Mouse (Mus musculus) layer of hippocampus, adult 9-10 months (tissue): ENCODE results near the gene Rps21.

Source experiments
- DNase-seq: peaks from one replicate; pipeline ENCODE4 v3.0.0; 2022; ENCODE audit warnings: low spot score

The Rps21 gene

DNA sequence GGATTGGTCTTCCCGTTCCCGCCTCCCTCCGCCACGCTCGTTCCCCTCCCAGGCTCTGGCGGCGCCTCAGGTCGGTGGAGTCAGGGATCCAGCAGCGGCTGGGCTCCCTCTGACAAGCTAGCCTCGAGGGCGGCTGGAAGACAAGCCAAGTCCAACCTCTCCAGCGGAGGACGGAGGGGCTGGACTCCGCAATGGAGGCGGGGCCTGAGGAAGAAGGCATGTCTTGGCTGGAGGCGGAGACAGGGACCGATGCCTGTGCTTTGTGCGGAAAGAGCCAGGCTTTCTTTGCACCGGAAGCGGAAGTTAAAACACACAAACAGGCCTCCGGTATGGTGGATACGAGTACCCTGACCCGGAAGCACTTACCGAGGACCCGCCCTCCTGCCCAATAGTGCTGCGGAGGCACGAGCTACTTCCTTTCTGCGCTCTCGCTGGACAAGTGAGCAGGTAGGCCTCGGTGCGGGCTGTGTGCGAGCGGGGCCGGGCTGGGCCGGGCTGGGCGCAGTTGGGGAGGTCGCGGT, at the start of gene Rps21:
TSS of gene Rps21 (plus strand) at position 377 of the 521 bp plus-strand sequence.
- peak; percentile 94 for DNase-seq

DNA sequence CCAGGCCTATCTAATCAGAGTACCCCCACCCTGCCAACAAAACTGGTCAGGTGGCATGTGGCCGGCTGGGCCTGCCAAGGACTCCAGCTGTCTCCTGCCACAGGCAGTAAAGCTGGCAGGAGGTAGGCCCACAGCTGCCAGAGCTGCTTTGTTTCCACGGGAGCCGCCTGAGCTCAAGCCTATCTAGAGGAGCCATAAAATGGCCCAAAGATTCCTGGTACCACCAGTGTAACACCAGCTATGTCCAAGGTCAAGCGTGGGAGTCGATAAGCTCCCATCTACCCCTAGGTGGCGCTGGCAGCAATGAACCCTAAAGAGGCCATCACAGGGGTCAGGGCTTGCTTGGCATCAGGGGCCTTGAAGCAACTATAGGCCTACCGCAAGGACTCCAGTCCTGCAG, 49.3 kb upstream of the Rps21 start:
- DNase-seq: no peak

DNA sequence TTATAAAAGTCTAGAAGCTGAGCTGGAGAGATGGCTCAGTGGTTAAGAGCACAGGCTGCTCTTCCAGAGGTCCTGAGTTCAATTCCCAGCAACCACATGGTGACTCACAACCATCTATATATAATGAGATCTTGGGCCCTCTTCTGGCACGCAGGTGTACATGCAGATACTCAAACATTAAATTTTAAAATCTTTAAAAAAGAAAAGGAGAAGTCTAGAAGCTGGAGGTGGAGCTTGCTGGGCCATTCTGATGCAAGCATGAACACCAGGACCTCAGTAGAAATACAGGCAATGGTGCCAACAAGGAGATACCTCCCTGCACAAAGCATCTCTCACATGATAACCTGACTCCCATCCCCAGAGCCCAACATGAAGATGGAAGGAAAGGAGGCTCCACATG, 48.2 kb upstream of the Rps21 start:
- DNase-seq: no peak

DNA sequence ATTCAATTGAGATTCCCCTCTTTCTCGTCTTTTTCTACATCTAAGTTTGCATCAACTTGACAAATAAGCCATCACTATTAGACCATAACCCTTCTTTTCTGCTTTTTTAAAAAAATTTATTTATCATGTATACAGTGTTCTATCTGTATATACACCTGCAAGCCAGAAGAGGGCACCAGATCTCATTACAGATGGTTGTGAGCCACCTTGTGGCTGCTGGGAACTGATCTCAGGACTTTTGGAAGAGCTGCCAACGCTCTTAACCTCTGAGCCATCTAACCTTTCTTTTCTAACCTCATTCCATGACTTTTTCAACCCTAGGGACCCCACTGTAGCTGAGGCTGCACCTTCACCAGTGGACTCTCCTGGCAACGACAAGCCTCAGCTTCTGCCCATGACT, 44.9 kb upstream of the Rps21 start:
- DNase-seq: no peak

DNA sequence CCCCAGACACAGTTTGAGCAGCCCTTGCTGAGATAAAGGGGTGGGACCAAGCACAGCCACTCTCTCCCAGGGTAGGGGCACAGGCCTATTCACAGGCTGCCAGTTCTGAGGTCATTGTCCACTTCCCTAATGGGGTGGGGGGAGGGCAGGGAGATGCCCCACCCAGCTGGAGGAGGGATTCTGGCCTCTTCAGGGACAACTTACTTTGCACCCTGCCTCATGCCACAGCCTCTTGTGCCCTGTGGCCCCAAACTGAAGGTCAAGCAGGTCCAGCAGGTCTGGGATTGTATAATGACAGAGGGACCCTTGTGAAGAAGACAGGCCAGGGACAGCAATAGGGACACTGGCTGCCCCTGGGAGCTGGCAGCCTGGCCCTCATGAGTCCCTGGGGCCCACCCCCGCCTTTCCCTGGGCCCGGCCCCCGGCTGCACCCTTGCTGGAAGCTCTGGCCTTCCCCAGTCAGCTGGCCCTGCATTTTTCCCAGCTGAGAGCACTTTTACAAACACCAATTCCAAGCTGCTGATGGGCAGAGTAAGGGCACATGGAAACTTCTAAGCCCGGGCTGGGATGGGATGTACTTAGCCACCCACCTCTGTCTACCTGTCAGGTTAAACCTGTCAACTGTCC, 42.7 kb upstream of the Rps21 start:
- no peak for DNase-seq

DNA sequence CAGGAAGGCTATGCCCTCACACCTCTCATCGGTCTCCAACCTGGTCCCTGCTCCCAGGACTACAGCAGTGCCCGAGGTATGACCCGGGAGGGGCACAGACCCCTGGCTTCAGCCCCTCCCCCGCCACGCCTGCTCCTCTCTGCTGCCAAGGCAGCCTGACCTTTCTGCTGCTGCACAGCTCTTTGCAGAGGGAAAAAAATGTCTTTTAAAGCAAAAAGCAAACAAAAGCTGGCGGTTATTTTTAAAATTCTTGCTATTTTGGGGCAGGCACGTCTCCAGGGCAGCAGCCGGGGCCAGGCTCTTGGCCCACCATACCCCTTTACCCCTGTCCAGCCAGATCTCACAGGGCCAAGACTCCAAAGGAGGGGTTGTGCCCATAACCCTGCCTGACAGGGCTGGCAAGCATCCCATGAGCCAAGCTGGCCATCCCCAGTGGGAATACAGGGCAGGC, 42.1 kb upstream of the Rps21 start:
- no peak for DNase-seq

DNA sequence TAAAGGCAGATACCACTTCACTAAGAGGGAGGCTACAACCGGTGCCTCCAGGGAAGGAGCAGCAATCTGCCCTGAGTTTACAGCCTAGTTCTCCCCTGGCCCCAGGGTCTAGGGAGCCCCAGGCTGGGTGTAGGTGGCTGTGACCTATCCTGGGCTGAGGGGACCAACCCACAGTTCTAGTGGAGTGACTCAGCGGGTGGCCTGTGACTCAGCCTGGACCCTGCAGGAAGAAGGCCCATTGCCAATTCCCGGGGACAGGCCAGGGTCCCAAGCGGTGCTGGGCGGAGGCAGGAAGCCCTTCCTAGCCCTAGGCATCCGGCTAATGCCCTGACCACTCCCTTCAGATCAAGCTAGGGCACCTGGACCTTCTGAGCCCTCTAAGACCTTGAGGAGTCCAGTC, 41.2 kb upstream of the Rps21 start:
- DNase-seq: no peak

DNA sequence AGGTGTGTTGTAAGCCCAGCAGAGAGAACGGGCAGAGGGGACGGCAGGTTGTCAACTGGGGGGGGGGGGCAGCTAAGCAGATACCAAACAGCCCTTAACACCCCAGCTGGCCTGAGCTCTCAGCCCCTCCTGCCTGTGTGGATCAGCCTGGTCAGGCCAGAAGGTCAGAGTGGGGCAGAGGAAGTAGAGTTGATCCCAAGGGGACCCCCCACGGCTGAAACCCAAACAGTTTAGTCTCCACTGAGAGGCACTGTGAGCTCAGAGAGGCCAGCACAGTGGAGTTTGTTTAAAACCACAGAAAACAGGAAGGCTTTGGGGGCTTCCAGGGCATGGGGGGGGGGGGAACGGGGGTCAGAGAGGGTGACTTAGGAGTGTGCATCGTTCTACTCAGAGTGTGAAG, 40.3 kb upstream of the Rps21 start:
- DNase-seq: no peak

DNA sequence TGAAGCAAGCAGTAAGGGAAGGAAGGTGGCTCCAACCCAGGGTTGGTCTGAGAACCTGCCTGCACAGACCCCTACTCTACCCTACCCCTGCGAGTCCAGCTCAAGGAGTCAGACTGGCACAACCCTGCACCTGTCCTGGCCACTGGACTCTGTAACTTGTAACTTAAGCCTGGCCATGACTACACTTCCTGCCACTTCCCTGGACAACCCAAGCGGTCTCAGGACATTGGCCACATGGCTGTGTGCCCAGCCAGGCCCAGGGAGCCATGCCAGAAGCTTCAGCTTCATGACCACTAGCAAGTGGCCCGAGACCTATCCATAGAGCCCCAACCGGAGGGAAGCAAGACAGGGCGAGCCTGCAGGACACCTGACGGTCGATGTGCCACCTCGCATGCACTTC, 39.6 kb upstream of the Rps21 start:
- DNase-seq: no peak

DNA sequence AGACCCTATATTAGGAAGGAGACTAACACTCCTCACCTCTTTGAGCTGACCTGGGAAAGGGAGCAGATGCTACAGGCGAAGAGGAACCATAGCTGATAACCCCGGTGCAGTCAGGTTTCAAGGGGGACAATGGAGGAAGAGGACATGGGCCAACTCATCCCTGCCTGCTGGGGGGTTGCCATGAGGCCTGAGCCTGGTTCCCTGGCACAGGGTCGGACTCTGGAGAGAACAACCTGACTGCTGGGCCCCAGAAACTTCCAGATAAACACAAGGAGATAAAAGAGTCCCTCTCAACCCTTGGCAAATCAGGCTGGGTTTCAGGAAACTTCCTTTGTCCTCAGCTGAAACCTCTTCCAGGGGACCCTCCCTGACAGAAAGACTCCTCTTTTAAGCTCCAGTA, 38.9 kb upstream of the Rps21 start:
- DNase-seq: no peak

DNA sequence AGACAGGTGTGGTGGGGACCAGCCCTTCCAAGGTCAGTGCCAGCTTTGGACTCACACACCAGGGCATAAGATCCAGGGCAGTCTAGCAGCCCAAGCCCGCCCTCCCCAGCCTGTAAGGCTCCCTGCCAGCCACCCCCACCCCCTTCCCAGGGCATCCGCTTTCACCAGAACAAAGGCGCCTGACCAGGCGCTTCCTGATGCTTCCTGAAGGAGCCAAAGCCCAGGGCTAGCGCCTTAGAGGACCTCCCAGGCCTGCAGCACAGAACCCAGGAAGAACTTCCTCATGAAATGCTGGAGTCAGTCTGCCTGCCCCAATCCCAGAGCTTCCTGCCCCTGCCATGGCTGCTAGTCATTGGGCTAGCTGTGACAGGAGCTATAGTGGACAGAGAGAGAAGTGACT, 38.5 kb upstream of the Rps21 start:
- DNase-seq: no peak

DNA sequence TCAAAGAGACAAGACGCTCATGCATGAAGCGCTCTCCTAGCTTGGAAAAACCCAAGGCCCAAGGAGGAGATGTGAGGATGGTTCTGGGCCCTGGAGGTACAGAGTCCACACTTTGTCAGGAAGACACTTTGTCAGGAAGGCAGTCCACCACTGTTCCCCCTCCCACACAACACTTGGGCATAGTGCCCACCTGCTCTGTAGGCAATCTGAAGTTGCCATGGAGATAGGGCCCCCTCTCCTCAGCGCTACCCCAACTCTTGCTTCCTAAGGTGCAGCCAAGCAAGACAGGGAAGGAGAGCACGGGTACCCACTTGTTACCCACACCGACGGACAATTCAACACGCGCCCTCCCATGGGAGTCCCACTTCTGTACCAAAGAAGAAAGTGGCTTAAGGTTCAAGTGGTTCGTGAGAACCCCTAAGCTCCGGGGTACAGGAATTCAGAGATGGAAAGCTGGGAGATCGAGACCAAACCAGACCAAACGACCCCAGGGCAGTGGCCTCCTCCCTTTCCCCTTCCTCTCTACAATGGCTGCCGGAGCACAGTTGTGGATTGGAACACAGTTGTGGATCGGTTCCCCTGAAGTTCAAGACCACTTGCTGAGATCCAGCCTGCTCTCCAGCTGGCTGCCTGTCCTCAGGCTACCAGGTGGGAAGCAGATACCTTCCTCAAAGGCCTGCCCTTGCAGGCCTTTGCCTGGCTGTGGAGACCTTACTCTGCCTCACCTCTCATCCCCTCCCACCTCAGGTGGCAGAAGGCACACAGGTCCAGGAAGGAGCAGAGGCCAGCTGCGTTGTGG, 37.8 kb upstream of the Rps21 start:
- DNase-seq: no peak

DNA sequence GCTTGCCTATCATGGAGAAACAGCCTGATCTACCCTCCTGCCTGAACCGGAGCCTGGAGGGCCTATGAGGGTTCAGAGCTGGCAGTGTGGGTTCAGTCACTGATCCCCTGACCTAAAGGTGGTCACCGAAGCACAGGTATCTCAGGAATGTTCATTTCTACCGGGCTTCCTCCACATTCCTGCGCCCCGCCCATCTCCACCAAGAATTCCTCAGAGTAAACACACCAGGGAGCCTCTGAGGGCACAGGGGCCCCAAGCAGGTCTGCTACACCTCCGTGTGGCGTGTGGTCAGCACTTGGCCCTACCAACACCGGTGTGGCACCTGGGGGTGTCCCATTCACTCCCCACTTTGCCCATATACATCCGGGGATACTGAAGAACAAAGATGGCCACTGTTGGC, 37.0 kb upstream of the Rps21 start:
- no peak for DNase-seq

DNA sequence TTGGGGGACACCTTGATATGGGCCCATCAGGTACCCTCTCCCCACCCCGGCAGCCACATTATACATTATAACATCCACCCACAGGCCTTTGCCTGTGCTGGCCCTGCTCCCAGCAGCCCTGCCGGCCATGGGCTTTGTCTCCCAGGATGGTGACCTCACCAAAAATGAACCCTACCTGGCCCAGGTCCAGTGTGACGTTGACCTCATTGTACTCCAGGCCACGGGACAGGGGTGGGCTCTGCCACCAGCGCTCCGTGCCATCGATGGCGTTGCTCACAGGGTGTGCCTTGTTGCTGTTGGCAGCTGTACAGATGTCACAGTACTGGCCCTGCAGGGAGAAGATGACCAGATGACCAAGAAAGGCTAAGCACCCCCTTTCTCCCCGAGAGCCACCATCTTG, 36.1 kb upstream of the Rps21 start:
- DNase-seq: no peak

DNA sequence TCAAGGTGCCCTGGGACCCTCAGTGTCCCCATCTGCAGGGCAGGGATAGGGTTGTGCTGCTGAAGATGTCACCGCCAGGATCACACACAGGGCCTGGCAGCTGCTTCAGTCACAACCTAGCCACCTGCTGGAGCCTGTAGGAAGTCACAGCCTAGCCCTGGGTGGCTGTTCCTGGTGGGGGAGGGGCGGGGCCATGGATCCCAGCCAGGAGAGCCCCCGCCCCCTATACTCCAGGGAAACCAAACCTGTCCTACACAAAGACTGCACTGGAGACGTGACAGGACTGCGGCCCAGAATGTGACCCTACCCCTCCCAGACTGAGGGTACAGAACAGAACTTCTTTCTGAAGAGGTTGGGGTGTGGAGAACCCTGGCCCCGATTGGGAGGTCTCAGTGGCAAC, 34.9 kb upstream of the Rps21 start:
- DNase-seq: no peak

DNA sequence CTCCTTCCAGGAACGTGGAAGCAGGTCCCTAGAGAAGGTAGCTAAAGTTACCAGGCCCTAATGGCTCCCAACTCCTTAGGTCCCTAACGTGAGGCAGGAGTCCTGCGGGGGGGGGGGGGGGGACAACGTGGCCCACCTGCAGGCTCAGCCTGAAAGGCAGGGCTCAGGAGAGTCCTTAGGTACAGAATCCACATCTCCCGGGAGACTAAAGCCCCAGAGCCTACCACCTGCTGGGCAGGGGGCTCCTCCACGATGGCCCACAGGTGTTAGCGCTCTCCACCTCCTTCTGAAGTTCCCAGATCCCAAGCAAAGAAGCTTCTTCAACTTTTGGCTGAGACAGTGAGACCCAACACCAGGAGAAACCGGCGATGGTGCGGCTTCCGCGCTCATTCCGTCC, 32.5 kb upstream of the Rps21 start:
- no peak for DNase-seq

DNA sequence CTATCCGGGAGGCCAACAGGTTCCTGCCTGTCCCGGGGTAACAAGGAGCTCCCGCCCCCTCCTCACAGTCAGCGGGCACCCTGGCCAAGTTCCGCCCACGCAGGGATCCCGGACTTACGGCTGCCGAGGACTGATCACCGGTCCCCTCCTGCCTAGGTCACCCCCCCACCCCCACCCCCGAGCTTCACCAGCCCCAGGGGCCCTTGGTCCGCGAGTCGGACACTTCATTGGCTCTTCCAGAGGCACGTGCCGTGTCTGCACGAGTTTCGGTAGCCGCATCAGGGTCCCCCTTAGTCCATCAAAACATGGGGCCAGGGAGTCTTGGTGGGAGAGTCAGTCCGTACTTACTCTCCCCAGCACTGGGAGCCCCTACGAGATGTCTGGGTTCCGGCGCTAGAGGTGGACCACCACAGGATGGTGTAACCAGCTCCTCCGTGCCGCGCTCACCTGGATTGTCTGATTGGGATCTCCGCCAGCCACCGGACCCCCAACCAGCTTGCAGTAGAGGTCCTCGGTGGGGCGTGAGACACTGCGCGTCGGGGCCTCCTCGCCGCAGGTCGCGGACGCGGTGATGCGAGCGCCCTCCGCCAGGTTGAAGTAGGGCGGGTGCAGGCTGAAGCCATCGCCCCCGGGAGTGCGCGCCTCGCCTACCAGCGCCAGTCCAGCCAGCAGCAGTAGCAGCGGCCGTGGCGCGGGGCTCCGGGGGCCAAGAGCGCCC, 32.0 kb upstream of the Rps21 start:
- no peak for DNase-seq

DNA sequence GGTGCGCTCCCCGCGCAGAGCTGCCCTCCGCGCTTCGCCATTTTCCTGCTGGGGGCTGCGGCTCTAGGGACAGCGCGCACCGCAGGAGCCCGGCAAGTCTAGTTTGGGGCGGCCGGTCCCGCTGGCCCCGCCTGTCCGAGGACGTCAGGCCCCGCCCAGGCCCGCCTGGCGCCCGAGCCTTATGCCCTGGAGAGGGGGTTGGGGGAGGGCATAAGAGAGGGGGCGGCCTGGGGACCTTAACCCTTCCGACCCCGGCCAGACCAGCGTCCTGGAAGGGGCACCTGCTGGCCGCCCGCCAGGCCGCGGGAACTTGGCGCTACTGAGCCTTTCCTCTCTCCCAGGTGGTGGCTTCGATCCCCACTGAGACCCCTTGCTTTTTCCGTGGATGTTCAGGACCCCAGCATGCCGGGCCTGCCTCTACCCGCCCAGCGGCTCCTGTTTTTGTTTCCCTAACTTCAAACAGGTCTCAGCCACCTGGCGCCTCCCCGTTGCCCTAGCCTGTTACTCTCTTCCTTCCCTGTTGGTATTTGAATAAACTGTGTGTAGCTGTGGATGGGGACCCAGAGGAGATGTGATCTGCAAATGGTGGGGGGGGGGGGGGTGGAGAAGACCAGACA, 31.3 kb upstream of the Rps21 start, which contains the start of gene Lama5:
TSS of gene Lama5 (minus strand) at position 98 of the 617 bp plus-strand sequence.
- no peak for DNase-seq

DNA sequence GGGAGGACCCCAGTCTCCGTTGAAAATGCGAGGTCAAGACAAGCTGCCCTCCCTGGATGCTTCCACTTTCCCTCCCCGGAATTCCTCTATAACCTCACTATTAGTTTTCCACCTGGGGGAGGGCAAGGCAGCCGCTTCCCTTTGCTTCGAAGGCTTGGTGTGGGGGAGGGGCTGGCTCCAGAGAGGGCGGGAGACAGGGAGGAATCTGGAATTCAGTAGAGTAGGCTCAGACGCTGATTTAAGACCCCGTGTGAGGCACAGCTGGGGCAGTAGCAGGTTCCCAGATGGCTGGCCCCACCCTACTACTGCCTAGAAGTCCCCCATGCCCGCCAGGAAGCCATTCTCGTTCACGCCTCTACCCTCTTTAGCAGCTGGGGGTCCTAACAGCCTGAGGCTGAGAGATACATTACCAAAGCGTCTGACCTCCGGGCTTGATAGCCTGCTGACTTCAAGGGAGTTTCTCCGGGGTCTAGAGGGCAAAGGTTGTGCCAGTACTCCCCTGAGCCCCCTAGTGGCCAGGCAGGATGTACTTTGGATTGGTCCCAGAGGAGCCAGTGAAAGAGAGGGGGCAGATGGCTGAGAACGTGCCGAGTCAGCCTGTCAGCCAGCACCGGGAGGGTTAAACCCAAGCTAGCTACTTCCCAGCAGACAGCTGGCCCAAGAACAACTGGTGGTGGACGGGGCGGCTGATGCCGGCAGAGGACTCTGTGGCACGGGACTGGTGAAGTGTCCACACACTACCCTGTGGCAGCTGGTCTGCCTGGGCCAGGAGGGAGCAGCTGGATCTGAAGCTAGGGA, 29.7 kb upstream of the Rps21 start:
- DNase-seq: no peak

DNA sequence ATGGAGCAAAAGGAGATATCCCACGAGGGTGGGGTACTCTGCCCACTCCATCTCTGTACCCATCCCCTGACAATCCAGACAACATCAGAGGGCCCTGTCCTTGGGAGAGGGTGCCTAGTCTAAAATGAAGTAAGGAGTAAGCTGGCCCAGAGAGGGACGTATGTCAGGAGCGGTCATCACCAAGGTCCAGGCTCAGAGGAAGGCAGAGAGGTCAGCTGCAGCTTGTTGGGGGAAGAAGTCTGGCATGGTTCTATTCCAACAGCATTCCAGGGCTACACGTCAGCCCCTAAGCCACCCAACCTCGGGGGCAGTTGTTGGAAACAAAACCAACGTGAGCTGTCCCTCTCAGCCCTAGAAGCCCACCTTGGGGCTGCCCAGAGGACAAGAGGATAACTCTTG, 29.1 kb upstream of the Rps21 start:
- DNase-seq: no peak

DNA sequence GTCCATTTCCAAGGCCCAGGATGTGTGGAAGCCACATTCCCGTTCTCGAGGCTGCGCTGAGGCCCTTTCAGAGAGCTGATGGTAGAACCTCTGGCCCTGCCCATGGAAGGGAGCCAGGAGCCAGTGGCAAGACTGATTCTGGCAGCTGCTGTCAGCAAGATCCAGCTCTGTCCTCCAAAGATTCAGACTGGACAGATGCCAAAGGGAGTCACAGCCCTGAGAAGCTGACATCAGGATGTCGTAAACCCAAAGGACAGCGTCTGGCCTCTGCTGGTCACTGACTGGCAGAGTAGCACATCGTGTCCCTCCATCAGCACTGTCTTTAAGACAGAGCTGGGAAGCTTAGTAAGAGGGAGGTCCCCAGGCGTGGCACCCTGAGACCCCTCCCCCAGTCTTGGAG, 28.6 kb upstream of the Rps21 start:
- DNase-seq: no peak

DNA sequence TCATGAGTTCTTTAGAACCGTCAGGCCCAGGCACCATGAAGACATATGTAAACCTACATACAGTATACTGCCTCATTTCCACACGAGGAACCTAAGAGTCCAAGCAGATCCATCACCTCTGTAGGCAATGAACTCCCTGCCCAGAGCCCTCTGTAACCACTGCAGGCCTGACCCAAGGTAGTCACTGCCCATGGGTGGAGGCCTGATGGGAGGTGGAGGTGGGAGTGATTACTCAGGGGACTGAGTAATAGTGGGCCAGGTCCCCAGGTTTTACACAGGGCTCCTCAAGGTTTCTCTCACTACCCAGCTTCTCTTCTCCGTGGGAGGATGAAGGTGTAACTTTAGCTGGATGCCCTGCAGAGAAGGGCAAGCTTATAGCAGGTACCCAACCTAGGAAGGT, 28.0 kb upstream of the Rps21 start:
- DNase-seq: no peak
